Mouse (Mus musculus): ENCODE measurements at regions not wholly inside any gene's neighbourhood (a gene's known extent, or its start where the extent isn't known, plus 50 kb on each side); places are given as distances from the start of the nearest gene placed in this dataset.

GRCm38 (mm10) chr16:76183105-76183504 lies 161.0 kb upstream of the Samsn1 start:
- DNase-seq = no peak

- DNase-seq = no peak
These were observed 159.5 kb upstream of the Samsn1 start for GRCm38 (mm10) chr16:76181596-76181995.

GRCm38 (mm10) chr16:76167651-76168050 lies 145.6 kb upstream of the Samsn1 start:
- DNase-seq = no peak

- DNase-seq = no peak
These were observed 138.8 kb upstream of the Samsn1 start for GRCm38 (mm10) chr16:76160879-76161278.

GRCm38 (mm10) chr16:76158585-76158984 lies 136.5 kb upstream of the Samsn1 start:
- DNase-seq = no peak

GRCm38 (mm10) chr16:76153766-76154525 lies 131.9 kb upstream of the Samsn1 start:
- DNase-seq = no peak

- no peak for DNase-seq
These were observed 127.5 kb upstream of the Samsn1 start for GRCm38 (mm10) chr16:76149581-76149980.

GRCm38 (mm10) chr16:76133892-76134291 lies 111.8 kb upstream of the Samsn1 start:
- no peak for DNase-seq

- DNase-seq = no peak
These were observed 108.4 kb upstream of the Samsn1 start for GRCm38 (mm10) chr16:76130486-76130885.

GRCm38 (mm10) chr16:76129982-76130381 lies 107.9 kb upstream of the Samsn1 start:
- no peak for DNase-seq

- no peak for DNase-seq
These were observed 100.9 kb upstream of the Samsn1 start for GRCm38 (mm10) chr16:76123021-76123384.

- DNase-seq = no peak
These were observed 100.3 kb upstream of the Samsn1 start for GRCm38 (mm10) chr16:76122172-76123020.

GRCm38 (mm10) chr16:76120712-76121111 lies 98.6 kb upstream of the Samsn1 start:
- no peak for DNase-seq

GRCm38 (mm10) chr16:76110383-76110782 lies 88.3 kb upstream of the Samsn1 start:
- no peak for DNase-seq

GRCm38 (mm10) chr16:76108464-76108863 lies 86.4 kb upstream of the Samsn1 start:
- no peak for DNase-seq

GRCm38 (mm10) chr16:76104673-76105072 lies 82.6 kb upstream of the Samsn1 start:
- DNase-seq = no peak

- DNase-seq = no peak
These were observed 79.7 kb upstream of the Samsn1 start for GRCm38 (mm10) chr16:76101773-76102172.

GRCm38 (mm10) chr16:76097808-76098207 lies 75.7 kb upstream of the Samsn1 start:
- DNase-seq = no peak

- DNase-seq = no peak
These were observed 74.3 kb upstream of the Samsn1 start for GRCm38 (mm10) chr16:76096363-76096762.

- DNase-seq = no peak
These were observed 63.3 kb upstream of the Samsn1 start for GRCm38 (mm10) chr16:76085363-76085762.

- no peak for DNase-seq
These were observed 60.4 kb upstream of the Samsn1 start for GRCm38 (mm10) chr16:76082465-76082864.

GRCm38 (mm10) chr16:76079761-76080502 lies 57.9 kb upstream of the Samsn1 start:
- DNase-seq = peak; percentile 5

- no peak for DNase-seq
These were observed 56.1 kb upstream of the Samsn1 start for GRCm38 (mm10) chr16:76078219-76078618.
